In the genomic region with DNA sequence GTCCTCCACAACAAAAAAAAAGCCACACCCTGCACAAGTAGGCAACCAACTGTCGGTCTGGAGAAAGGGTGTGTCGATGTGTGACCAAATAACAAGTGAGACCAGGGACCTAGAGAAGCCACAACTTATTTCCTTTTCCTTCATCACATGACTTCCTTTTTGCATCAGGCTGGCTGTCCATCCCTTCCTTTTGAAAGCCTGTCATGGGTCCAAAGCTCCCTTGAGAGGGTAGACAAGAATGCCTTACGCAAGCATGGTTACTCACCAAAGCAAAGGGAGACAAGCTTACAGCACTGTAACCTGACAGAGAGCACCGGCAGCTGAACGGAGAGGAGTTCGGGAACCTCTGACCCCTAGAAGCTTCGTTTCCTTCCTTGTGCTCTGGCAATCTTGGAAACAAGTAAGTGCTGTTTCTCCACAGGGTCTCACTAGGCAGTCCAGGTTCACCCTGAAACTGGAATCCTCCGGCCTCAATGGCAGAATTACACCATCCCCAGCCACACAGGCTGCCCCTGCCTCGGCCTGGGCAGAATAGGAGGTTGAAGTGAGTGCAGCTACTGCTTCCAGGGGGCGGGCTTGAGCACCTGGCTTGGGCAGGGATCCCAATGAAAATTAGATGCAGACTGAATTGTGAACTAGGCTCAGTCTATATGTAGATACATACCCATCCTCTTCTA, we compare ENCODE assay signal across 13 mouse cellular contexts.
DNase-seq lines count a peak whose midpoint lies in the region; ATAC-seq and TF ChIP-seq lines count a peak whose summit lies in the region.
"Had no signal": no experiment of that assay in that cellular context is flagged by ENCODE, and none has a peak within 500 bp of the region (broad histone marks: within the 10 kb centered on the region; RNA-seq: fewer than 3 reads in every experiment).

No protein-coding gene starts in this region.

- peak overlapping the region; percentile 83 for H3K27ac ChIP-seq in hindbrain, embryonic 14.5 days
- H3K27ac ChIP-seq in midbrain, postnatal 0 days (ENCODE audit: low read depth, low read length): peak overlapping the region; percentile 69
- H3K27ac ChIP-seq in left cerebral cortex, adult 2 months: no peak overlapping the region
- H3K27ac ChIP-seq: embryonic facial prominence, embryonic 15.5 days; kidney, embryonic 15.5 days; liver, embryonic 12.5 days had no signal

- H3K4me1 ChIP-seq in hindbrain, embryonic 14.5 days (replicated peaks; ENCODE audit: control insufficient read depth, insufficient read depth, low read length): peaks cover 24% of the 10 kb centered on the region
- H3K4me1 ChIP-seq in midbrain, postnatal 0 days (ENCODE audit: insufficient read depth, low read length): peaks cover 14% of the 10 kb centered on the region
- H3K4me1 ChIP-seq: embryonic facial prominence, embryonic 15.5 days; kidney, embryonic 15.5 days; liver, embryonic 12.5 days had no signal

- peak; percentile 45 for TF ChIP-seq CTCF in midbrain, postnatal 0 days (IDR thresholded peaks at IDR 0.05)
- no peak; the same call in 1 of the 2 replicates for TF ChIP-seq CTCF in left cerebral cortex, adult 2 months (IDR thresholded peaks at IDR 0.05)

- no peak overlapping the region for H3K4me3 ChIP-seq in hindbrain, embryonic 14.5 days (replicated peaks; ENCODE audit: low read length)
- no peak overlapping the region for H3K4me3 ChIP-seq in midbrain, postnatal 0 days (ENCODE audit: low read depth, low read length)
- no peak overlapping the region for H3K4me3 ChIP-seq in left cerebral cortex, adult 2 months
- H3K4me3 ChIP-seq: embryonic facial prominence, embryonic 15.5 days; kidney, embryonic 15.5 days; liver, embryonic 12.5 days had no signal

- H3K9ac ChIP-seq in hindbrain, embryonic 14.5 days: peak overlapping the region; percentile 22
- H3K9ac ChIP-seq in midbrain, postnatal 0 days (replicated peaks; ENCODE audit: low read length, poor library complexity, severe bottlenecking): no peak overlapping the region
- H3K9ac ChIP-seq: embryonic facial prominence, embryonic 15.5 days; kidney, embryonic 15.5 days; liver, embryonic 12.5 days had no signal

- H3K9me3 ChIP-seq in hindbrain, embryonic 14.5 days (ENCODE audit: control insufficient read depth, low read length): no peaks in the 10 kb centered on the region
- no peaks in the 10 kb centered on the region for H3K9me3 ChIP-seq in midbrain, postnatal 0 days (ENCODE audit: low read length)

- peaks cover 16% of the 10 kb centered on the region for H3K36me3 ChIP-seq in hindbrain, embryonic 14.5 days (replicated peaks; ENCODE audit: control insufficient read depth, insufficient read depth)
- H3K36me3 ChIP-seq in midbrain, postnatal 0 days (ENCODE audit: insufficient read depth, low read length): peaks cover 16% of the 10 kb centered on the region

- DNase-seq in cerebellum, adult 11-12 months: no peak
- peak; percentile 8 for DNase-seq in R1 (ENCODE audit: low read depth, low spot score)
- no peak for DNase-seq in hindbrain, embryonic 14.5 days (ENCODE audit: low spot score)
- DNase-seq in midbrain, postnatal 0 days (ENCODE audit: low spot score): no peak
- no peak for DNase-seq in thymus, adult 18-20 months
- DNase-seq in left cerebral cortex, adult 2 months (ENCODE audit: extremely low spot score in 1 of 2, low spot score in 2 of 2): no peak
- DNase-seq: adrenal gland, postnatal 25 days; cerebellum, adult 9-10 months had no signal

- H3K4me2 ChIP-seq in hindbrain, embryonic 14.5 days (replicated peaks): peak overlapping the region; percentile 9; the same call in 1 of the 2 replicates
- H3K4me2 ChIP-seq in midbrain, postnatal 0 days (ENCODE audit: low read depth, low read length, poor library complexity, severe bottlenecking): no peak overlapping the region
- H3K4me2 ChIP-seq: embryonic facial prominence, embryonic 15.5 days; kidney, embryonic 15.5 days; liver, embryonic 12.5 days had no signal

- H3K27me3 ChIP-seq in hindbrain, embryonic 14.5 days (ENCODE audit: control insufficient read depth, insufficient read depth, low read length): no peaks in the 10 kb centered on the region
- H3K27me3 ChIP-seq in midbrain, postnatal 0 days (ENCODE audit: insufficient read depth, low read length): no peaks in the 10 kb centered on the region
- H3K27me3 ChIP-seq: embryonic facial prominence, embryonic 15.5 days; kidney, embryonic 15.5 days; liver, embryonic 12.5 days had no signal

- 63% methylated on average over 10 of the region's 10 CpGs for WGBS in hindbrain, embryonic 14.5 days
- 64% methylated on average over 10 of the region's 10 CpGs for WGBS in midbrain, postnatal 0 days

- ATAC-seq in cerebellum, adult (ENCODE audit: insufficient number of reproducible peaks, low FRiP score, low TSS enrichment): 0 out of 2 replicates have a peak, but pooled peaks have one; percentile 21
- ATAC-seq in hindbrain, embryonic 14.5 days (ENCODE audit: low FRiP score): peak; percentile 61; the same call in 1 of the 2 replicates
- ATAC-seq in midbrain, postnatal 0 days (ENCODE audit: low FRiP score): peak; percentile 64
- ATAC-seq in frontal cortex, adult (ENCODE audit: low TSS enrichment): no peak
- ATAC-seq: liver, embryonic 12.5 days had no signal

- intact Hi-C loops in left cerebral cortex, adult 2 months (cut with DNase I): no loop called here
